Mouse (Mus musculus): ENCODE results near the gene Smtnl1.

Gene Smtnl1

DNA sequence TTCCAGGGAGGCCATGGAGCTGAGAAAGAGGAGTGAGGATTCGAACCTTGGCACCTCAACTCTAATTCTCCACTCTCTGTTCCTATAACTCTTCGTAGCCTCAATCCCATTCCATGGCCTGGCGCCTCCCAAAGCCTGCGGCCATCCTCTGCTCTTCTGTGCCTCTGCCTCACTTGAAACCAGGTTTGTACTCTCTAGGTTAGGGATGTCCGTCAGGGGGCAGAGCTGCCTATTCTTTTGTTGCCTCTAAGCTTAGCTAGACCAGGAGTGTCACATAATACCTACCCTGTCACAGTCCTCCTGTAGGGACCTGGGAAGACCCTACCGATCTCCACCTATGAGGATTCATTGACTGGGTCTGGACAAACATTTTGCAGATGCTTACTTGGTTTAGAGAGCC, 9.8 kb downstream of the Smtnl1 start:
- TF ChIP-seq GATA4 (IDR thresholded peaks at IDR 0.05; ENCODE audit: insufficient replicate concordance, low read length) = no peak

DNA sequence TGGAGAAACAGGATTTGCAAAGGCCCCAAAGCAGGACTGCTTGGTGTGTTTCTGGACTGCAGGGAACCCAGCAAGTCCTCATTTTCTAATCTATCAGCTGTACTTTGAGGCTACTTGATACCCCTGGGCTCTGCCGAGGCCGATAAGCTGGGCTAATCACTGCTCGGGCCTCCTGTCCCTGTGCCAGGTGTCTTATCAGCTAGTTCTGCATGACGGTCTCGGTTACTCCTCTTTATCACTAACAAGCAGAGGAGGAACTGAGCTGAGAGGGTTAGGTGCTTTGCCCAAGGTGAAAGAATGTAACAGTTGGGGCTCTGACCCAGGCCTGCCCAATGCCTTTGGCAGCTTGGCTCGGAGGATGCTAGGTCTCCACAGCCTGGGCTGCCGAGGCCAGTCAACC, 10.6 kb downstream of the Smtnl1 start:
- no peak for TF ChIP-seq GATA4 (IDR thresholded peaks at IDR 0.05; ENCODE audit: insufficient replicate concordance, low read length)

DNA sequence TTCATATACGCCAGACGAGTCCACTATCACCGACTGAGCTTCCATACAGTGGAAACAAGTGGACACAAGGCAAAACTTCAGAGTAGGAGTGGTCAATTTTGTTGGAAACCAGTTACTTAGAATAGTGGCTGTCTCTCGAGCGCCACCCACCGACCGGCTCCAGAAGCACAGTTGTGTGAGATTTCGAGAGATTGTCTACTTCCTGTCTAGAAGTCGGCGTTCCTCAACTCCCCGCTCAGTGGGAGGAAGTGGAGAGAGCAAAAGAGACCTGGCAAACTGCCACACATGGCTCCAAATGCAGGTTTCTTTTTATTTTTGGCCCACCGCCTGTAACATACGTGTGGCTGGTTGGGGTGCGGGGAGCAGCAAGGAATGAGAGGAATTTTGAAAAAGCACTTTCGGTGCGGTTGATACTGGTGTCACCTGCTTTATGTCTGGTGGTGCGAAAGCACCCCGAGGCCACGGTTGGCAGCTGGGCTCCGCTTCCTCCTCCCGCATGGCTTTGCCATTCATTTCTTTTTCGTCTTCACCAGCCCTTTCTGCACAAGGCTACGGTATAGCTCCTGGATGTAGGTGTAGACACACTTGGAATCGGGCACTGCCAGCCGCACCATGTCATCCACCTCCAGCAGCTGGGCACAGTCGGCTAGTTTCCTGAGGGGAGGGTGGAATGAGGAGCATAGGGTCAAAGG, 11.4 kb downstream of the Smtnl1 start:
- TF ChIP-seq GATA4 (IDR thresholded peaks at IDR 0.05; ENCODE audit: insufficient replicate concordance, low read length) = no peak; the same call in 1 of the 2 replicates

DNA sequence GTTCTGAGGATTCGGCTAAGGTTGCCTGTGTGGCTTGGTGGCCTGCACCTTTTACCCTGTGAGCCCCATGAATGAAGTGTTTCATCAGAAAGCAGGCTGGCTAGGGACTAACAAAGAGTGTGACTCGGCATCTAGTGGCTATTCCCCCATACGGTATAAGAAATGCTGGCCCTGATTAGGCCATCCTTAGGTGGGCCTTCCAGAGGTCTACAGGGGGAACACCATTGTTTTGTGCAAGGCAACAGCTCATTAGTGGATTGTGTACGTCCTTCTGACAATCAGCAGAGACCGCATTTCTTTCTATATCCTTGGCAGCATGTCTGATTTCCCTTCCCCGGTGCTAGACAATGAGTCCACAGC, 11.9 kb downstream of the Smtnl1 start:
- no peak for TF ChIP-seq GATA4 (IDR thresholded peaks at IDR 0.05; ENCODE audit: insufficient replicate concordance, low read length)

DNA sequence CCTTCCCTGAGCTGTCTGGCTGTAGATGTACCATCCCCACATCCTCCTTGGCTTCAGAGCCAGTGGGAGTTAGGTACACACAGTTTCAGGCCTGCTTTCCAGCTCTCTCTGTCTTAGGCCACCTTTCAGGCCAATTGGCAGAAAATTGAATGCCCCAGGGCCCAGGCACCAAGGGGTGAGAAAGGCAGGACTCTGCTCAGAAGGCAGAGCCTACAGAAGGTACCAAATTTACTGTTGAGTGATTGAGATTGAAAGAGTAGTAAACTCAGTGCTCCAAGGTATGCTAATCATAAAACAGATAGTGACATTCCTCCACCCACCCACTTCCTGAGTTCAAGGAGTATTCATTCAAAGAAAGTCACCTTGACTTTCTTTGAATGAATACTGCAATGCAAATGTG, 13.1 kb downstream of the Smtnl1 start:
- no peak for TF ChIP-seq GATA4 (IDR thresholded peaks at IDR 0.05; ENCODE audit: insufficient replicate concordance, low read length)

DNA sequence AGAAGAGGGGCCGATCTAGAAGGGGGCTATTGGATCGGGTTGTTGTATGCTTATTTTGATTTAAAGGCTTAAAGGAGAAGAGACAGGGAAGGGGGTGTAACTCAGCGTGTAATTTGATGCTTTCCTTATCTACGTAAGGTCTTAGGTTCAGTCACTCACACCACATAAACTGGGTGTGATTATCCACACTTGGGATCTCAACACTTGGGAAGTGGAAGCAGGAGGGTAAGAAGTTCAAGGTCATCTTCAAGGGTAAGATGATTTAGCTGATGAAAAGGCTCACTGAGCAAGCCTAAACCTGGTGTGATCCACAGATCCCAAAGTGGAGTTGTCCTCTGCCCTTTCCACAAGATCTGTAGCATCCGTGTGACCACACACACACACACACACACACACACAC, 15.9 kb downstream of the Smtnl1 start:
- TF ChIP-seq GATA4 (IDR thresholded peaks at IDR 0.05; ENCODE audit: insufficient replicate concordance, low read length) = no peak

DNA sequence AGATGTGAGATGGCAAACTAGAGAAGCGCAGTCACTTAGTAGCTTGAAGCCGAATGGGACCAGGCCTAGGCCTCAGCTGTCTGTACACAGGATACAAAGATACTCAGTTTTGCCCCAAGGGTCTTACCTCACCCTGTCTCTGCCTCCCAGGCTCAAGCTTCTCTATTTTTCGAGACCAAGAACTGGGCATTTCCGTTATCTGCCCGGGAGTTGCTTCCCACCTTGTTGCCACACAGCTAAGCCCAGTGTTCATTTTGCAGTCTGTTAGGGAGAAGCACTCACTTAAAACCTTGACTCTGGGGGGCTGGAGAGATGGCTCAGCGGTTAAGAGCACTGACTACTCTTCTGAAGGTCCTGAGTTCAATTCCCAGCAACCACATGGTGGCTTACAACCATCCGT, 18.5 kb downstream of the Smtnl1 start:
- TF ChIP-seq GATA4 (IDR thresholded peaks at IDR 0.05; ENCODE audit: insufficient replicate concordance, low read length) = no peak

DNA sequence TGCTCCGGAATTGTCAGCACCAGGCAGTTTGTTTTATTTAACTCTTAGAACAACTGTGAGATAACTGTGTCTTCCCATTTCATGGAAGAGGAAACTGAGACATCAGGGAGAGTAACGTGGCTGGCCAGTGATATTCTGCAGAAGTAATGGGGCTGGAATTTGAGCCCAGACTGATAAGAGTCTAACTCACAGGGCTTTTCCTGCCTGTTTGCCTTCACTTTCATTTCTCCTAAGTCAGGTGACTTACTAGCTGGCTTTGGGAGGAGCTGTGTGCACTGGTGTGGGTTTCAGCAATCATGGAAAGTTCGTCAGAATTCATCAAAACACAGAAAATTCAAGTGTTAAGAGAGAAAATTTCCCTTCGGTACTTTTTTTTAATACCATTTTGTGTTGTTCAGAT, 22.1 kb downstream of the Smtnl1 start:
- TF ChIP-seq GATA4 (IDR thresholded peaks at IDR 0.05; ENCODE audit: insufficient replicate concordance, low read length) = peak; percentile 95

DNA sequence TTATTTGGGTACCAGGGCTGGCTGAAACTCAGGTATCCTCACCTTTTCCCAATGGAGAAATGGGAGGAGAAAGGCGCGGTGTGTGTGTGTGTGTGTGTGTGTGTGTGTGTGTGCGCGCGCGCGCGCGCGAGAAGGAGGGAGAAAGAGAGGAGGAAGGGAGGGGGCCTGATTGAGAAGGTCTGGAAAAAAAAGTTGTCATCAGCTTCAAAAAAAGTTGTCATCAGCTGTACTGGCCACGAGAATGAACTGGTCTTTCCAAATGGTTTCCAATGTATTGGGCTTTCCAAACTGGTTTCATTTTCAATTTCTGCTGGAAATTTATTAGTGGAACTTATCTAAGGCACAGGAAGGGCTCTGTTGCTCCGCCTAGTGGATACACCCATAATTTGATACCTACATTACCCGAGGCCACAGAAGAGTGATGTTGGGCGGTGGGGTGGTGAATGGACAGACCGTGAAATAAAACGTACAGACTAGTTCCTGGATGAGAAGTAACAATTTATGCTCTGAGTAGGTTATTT, 23.4 kb downstream of the Smtnl1 start:
- peak; percentile 72; the same call in 1 of the 2 replicates for TF ChIP-seq GATA4 (IDR thresholded peaks at IDR 0.05; ENCODE audit: insufficient replicate concordance, low read length)

DNA sequence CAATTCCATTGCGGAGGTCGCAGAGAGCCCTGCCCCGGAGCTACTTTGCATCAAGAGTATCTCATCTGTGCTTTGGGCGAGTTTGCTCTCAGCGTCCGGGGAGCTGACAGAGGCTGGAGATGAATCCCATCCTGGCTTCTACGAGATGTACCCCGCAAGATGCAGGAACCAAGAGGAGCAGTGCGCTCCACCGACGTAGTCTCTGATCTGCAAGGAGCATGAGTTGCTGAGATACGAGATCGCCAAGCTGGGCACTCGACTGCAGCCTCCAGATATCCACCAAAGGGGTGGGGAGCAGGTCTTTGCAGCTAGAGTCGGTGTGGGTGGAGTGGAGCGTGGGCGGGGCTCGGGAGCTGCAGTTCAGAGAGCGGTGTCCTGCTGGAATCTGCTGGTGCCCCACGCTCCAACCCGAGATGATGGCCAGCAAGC, 23.9 kb downstream of the Smtnl1 start, which contains the start of gene Ube2l6:
Gene Ube2l6, plus strand, starts transcription at position 336 of the 429 bp plus-strand sequence.
- TF ChIP-seq GATA4 (IDR thresholded peaks at IDR 0.05; ENCODE audit: insufficient replicate concordance, low read length) = no peak

DNA sequence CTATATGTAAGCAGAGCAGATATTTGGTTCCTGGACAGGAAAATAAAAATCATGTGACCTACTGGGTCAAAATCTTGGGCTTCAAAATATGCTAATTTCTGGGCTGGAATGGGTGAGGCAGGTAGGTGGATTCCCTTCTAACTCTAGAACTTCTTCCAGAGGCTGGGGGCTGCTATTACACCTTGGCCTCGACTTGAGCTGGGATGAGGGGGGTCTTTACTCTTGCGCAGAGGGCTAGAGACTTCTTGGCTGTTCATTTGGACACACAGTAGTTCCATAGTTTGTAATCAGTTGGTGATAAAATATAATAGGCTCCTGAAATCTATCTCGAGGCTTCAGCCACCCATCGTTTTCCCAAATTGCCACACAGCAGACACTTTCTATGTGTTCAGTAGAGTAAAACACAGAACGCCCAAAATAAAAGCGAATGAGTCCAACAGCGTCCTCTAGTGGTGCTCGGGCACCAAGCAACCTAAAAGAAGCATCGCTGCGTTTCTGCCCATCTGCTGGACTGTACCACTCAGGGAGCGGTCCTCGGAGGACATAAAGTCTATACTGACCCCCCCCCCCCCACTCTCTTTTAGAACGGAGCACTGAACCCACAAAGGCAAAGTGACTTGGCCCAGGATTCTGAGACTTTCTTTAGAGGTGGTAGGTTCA, 24.5 kb downstream of the Smtnl1 start:
- no peak for TF ChIP-seq GATA4 (IDR thresholded peaks at IDR 0.05; ENCODE audit: insufficient replicate concordance, low read length)

DNA sequence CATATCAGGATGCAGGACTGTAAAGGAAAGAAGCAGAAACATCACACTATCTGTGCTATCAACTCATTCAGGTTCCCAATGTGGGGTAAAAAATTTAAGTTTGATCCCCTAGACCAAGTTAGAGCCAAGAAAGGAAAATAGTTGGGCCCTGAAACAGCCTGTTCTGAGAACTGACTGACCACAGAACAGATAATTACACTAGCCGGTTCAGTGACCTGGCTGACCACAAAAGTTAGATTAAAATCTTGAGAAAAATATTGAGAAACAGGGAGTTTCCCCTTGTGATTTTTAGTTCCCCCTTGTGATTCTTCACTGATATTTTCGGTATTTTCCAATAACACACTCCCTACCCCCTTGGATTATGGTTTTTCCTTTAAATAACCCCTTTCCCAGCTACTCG, 28.6 kb downstream of the Smtnl1 start:
- no peak for TF ChIP-seq GATA4 (IDR thresholded peaks at IDR 0.05; ENCODE audit: insufficient replicate concordance, low read length)

DNA sequence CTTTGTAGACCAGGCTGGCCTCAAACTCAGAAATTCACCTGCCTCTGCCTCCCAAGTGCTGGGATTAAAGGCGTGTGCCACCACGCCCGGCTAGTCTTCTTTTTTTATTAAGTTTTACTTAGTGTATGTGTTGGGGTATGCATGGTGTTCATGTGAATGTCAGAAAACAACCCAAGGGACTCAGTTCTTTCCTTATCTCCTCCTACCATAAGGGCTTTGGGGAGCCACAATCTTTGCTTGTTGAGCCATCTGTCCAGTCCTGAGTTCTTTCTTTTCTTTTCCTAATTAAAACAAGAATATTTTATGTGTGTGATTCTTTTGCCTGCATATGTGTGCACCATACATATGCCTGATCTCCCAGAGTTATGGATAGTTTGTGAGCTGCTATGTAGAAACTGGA, 29.3 kb downstream of the Smtnl1 start:
- TF ChIP-seq GATA4 (IDR thresholded peaks at IDR 0.05; ENCODE audit: insufficient replicate concordance, low read length) = no peak

DNA sequence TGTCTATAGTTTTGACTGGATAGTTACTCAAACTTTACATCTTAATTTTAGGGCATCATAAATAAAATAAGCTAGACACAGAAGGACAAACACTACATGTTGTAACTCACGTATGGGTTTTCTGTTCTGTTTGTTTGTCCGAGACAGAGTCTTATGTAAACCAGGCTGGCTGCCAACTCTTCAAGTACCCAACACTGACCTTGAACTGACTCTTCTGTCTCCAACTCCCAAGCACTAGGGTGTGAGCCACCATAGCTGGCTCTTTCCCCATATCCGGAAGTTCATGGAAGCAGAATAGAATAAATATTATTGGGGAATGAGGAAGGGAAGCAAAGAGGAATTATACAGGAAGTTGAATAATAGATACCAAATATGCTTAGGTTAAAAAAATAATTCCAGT, 29.9 kb downstream of the Smtnl1 start:
- TF ChIP-seq GATA4 (IDR thresholded peaks at IDR 0.05; ENCODE audit: insufficient replicate concordance, low read length) = no peak

DNA sequence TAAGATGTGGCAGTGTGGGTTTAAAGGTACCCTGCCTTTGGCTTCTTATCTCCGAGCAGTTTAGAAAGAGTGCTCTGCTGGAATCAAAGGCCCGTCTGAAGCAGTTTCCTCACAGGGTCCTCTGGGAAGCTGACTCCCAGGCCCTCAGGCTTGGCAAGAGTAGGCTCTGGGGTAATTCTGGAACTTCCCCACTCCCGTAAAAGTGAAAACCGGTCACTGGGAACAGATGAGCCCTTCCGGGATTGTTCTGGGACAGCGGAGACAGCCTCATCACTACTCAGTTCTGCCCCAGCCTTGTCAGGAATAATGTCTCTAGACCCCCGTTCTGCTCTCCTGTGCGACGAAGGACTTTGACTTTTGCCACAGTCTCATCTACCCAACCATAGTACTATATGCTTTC, 32.0 kb downstream of the Smtnl1 start:
- no peak for TF ChIP-seq GATA4 (IDR thresholded peaks at IDR 0.05; ENCODE audit: insufficient replicate concordance, low read length)

DNA sequence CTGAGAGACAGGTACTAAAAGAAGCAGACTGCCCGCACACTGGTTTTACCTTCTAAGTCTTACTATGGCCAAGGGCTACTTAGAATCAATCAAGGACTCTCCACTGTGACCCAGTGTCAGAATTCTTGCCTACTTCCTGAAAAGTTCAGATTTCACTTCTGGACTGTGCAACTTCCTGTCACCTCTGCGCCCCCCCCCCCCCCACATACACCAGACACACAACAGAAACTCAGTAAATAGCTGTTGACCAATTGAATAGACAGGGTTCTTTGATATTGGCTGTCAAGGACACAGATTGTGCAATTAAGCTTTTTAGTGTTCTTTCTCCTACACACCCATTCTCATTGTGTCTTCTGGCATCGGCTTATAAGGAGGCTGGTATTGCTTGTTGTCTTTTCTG, 34.1 kb downstream of the Smtnl1 start:
- no peak for TF ChIP-seq GATA4 (IDR thresholded peaks at IDR 0.05; ENCODE audit: insufficient replicate concordance, low read length)
